Mouse (Mus musculus) small intestine, adult 2 months (tissue): ENCODE measurements around the gene Efs.

Experiments used
- CTCF ChIP-seq: fragments of 200-500 bp; IDR thresholded peaks from 2 replicates; pipeline ENCODE4 v1.5.1; 2012; ENCODE audit warnings: low read depth, mild to moderate bottlenecking, control low read depth, inconsistent platforms, low read length, moderate library complexity, mixed read lengths; ENCODE audit not compliant: insufficient replicate concordance, insufficient read length; ENCODE audit errors: extremely low read depth
- POLR2A ChIP-seq: fragments of 200-500 bp; IDR thresholded peaks from 2 replicates; pipeline ENCODE4 v1.6.1; 2012; ENCODE audit warnings: low read depth, mild to moderate bottlenecking, control low read depth, inconsistent platforms, low read length, moderate library complexity

DNA sequence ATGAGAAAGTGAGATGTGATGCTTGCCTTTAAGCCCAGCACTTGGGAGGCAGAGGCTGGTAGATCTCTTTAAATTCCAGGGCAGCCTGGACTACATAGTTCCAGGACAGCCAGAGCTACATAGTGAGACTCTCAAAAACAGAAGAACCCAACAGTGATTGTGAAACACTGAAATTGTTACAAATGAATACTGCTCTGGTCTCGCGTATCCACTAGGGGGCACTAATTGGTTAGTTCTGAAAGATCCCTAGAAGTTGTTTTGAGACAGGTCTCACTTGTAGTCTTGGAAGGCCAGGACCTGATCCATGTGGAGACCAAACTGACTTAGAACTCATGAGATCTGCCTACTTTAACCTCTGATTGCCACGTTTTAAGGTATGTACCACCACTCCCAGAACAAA, 25.5 kb downstream of the Efs start:
- TF ChIP-seq CTCF (0 out of 2 replicates have a peak, but pooled peaks have one; percentile 21), POLR2A (no peak)
